Mouse (Mus musculus): ENCODE data around the gene Lgals2. TPM values are rescaled to one million over a fixed set of nuclear protein-coding genes. Genes with fewer than 3 reads are reported as not detected.

The Lgals2 gene
- polyA plus RNA-seq, 1 experiment from 2014 or later = 3.4 TPM

- Histone ChIP-seq H3K9ac (replicated peaks) (no peak overlapping the region), H3K4me3 (ENCODE audit: low read depth, low read length) (no peak overlapping the region), H3K36me3 (replicated peaks; ENCODE audit: insufficient read depth, low read length) (no peaks in the 10 kb centered on the region), H3K4me2 (ENCODE audit: low read depth, low read length) (no peak overlapping the region), H3K4me1 (ENCODE audit: insufficient read depth) (peaks cover 18% of the 10 kb centered on the region), H3K27me3 (ENCODE audit: insufficient read depth, low read length) (peaks cover 18% of the 10 kb centered on the region), H3K9me3 (ENCODE audit: low read length) (no peaks in the 10 kb centered on the region), H3K27ac (ENCODE audit: low read depth) (0 out of 2 replicates have a peak overlapping the region, but pooled peaks have one; percentile 60)
- DNase-seq (peak; percentile 79), ATAC-seq (peak; percentile 73)
- TF ChIP-seq EP300 (IDR thresholded peaks at IDR 0.05; ENCODE audit: low read depth) = peak; percentile 81
- TF ChIP-seq CTCF (IDR thresholded peaks at IDR 0.05; ENCODE audit: low read depth) = no peak
- 38% methylated on average over 3 of the region's 3 CpGs for WGBS (ENCODE audit: insufficient replicate concordance)
Observed at GRCm38 (mm10) chr15:78840241-78840640, 15.1 kb downstream of the Lgals2 start.

DNA sequence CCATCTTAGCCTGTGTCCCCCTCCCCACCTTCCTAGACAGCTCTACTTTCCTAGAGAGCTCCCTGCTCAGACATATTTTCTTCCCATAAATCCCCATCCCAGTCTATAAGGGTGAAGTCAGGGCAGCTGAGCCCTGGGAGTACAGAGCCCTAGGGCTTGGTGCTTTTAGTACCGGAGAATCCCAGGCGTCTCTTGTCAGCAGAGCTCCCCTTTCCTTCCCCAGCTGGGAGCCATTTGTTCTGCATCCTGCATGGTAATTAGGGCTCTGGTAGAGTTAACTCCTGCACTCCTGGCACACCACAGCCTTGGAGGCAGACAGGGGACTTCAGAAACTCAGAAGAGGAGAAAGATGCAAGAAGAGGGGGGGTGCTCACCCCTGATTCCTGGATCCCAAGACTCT is 15.6 kb downstream of the Lgals2 start:
- peaks cover 19% of the 10 kb centered on the region for H3K4me1 ChIP-seq (ENCODE audit: insufficient read depth)
- 45% methylated on average over 2 of the region's 2 CpGs for WGBS (ENCODE audit: insufficient replicate concordance)
- no peak overlapping the region for H3K27ac ChIP-seq (ENCODE audit: low read depth)
- H3K4me3 ChIP-seq (ENCODE audit: low read depth, low read length) = no peak overlapping the region
- no peak for DNase-seq
- no peaks in the 10 kb centered on the region for H3K9me3 ChIP-seq (ENCODE audit: low read length)
- ATAC-seq = no peak
- H3K36me3 ChIP-seq (replicated peaks; ENCODE audit: insufficient read depth, low read length) = no peaks in the 10 kb centered on the region
- peaks cover 16% of the 10 kb centered on the region for H3K27me3 ChIP-seq (ENCODE audit: insufficient read depth, low read length)
- H3K9ac ChIP-seq (replicated peaks) = no peak overlapping the region
- TF ChIP-seq EP300 (IDR thresholded peaks at IDR 0.05; ENCODE audit: low read depth) = no peak
- TF ChIP-seq CTCF (IDR thresholded peaks at IDR 0.05; ENCODE audit: low read depth) = no peak
- no peak overlapping the region for H3K4me2 ChIP-seq (ENCODE audit: low read depth, low read length)

GRCm38 (mm10) chr15:78836086-78836621 is 19.2 kb downstream of the Lgals2 start:
- H3K9me3 ChIP-seq (ENCODE audit: low read length) = no peaks in the 10 kb centered on the region
- TF ChIP-seq CTCF (IDR thresholded peaks at IDR 0.05; ENCODE audit: low read depth) (no peak), EP300 (IDR thresholded peaks at IDR 0.05; ENCODE audit: low read depth) (no peak)
- peak overlapping the region; percentile 75 for H3K27ac ChIP-seq (ENCODE audit: low read depth)
- H3K27me3 ChIP-seq (ENCODE audit: insufficient read depth, low read length) = no peaks in the 10 kb centered on the region
- ATAC-seq (no peak), DNase-seq (no peak)
- no peak overlapping the region for H3K4me3 ChIP-seq (ENCODE audit: low read depth, low read length)
- no peaks in the 10 kb centered on the region for H3K36me3 ChIP-seq (replicated peaks; ENCODE audit: insufficient read depth, low read length)
- 74% methylated on average over 8 of the region's 8 CpGs for WGBS (ENCODE audit: insufficient replicate concordance)
- no peak overlapping the region for H3K9ac ChIP-seq (replicated peaks)
- peaks cover 32% of the 10 kb centered on the region for H3K4me1 ChIP-seq (ENCODE audit: insufficient read depth)
- no peak overlapping the region for H3K4me2 ChIP-seq (ENCODE audit: low read depth, low read length)

DNA sequence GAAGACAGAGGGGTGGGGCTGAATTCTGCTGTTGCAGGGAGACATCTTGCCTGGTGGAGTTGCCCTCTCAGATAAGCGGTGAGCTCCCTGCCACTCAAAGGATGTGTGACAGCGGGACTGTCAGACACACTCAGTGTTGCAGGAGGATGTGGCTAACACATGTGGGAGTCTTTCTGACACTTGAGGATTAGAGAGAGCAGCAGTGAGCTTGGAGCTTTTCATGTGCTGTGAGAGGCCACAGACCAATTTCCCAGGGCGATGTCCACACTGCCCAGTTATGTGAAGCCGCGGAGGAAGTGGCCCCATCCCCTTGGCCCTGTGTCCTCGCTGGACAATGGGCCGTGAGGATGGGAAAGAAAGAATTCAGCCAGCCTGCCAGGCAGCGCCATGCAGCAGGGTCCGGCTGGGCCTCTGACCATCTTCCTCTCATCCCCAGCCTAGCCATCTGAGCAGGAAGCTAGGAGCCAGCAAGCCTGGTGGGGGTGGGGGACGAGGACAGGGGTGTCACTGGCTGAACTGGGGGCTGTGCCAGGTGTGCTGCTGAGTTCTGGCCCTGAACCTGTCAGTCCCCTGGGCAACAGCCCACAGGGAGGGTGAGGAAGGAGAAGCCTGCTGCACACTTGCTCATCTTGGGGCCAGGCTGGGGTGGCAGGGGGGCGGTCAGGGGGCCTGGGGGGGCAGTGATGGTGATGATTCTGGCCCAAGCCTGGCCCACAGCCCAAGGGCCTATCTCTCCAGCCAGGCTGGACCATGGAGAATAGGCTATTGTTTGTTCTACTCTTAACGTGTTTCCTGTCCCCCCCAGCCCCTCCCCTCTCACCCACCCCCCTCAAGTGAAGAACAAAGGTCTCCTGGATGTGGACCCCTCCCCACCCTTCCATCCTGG is 19.9 kb downstream of the Lgals2 start:
- DNase-seq = no peak
- Histone ChIP-seq H3K36me3 (replicated peaks; ENCODE audit: insufficient read depth, low read length) (no peaks in the 10 kb centered on the region), H3K4me2 (ENCODE audit: low read depth, low read length) (no peak overlapping the region), H3K4me3 (ENCODE audit: low read depth, low read length) (no peak overlapping the region), H3K27ac (ENCODE audit: low read depth) (peak overlapping the region; percentile 75), H3K27me3 (ENCODE audit: insufficient read depth, low read length) (no peaks in the 10 kb centered on the region), H3K9ac (replicated peaks) (no peak overlapping the region), H3K9me3 (ENCODE audit: low read length) (no peaks in the 10 kb centered on the region), H3K4me1 (ENCODE audit: insufficient read depth) (peaks cover 30% of the 10 kb centered on the region)
- 19% methylated on average over 12 of the region's 12 CpGs for WGBS (ENCODE audit: insufficient replicate concordance)
- TF ChIP-seq EP300 (IDR thresholded peaks at IDR 0.05; ENCODE audit: low read depth) (no peak), CTCF (IDR thresholded peaks at IDR 0.05; ENCODE audit: low read depth) (no peak)
- no peak for ATAC-seq

DNA sequence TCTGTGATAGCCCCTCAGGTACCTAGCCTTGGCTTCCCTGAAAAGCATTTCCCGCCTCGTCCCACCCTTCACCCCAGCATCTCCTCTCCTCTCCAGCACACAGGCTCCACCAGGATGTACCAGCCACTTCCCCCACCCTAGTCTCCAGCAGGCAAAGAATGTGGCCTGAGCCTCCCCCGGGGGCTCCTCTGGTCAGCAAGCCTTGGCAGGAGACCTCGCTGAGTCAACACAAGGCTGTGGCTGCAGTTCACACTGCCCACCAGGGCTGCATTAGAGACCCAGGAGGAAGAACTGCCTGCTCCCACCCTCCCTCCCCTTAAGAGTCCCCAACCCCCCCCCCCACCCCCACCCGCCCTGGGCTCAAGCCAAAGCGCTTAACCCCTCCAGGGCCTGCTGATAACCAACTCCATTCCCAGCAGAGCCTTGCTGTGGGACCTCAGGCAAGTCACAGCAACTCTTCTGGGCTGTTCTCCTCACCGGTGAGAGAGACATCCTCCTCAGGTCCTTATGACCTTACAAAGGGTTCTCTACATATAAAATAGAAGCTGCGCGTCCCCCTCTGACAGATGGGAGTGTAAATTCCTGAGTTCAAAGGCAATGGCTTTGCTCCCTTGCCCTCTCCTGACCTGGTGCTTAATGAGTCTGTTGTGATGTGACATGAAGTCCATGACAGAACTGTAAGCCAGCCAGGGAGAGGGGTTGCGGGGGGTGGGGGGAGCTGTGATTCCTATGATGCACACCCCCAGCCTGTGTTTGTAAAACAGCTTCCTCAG is 20.9 kb downstream of the Lgals2 start:
- DNase-seq (no peak), ATAC-seq (no peak)
- WGBS (ENCODE audit: insufficient replicate concordance) = 51% methylated on average over 10 of the region's 10 CpGs
- Histone ChIP-seq H3K4me3 (ENCODE audit: low read depth, low read length) (no peak overlapping the region), H3K4me1 (ENCODE audit: insufficient read depth) (peaks cover 25% of the 10 kb centered on the region), H3K36me3 (replicated peaks; ENCODE audit: insufficient read depth, low read length) (no peaks in the 10 kb centered on the region), H3K9me3 (ENCODE audit: low read length) (no peaks in the 10 kb centered on the region), H3K27ac (ENCODE audit: low read depth) (peak overlapping the region; percentile 75), H3K9ac (replicated peaks) (no peak overlapping the region), H3K27me3 (ENCODE audit: insufficient read depth, low read length) (no peaks in the 10 kb centered on the region), H3K4me2 (ENCODE audit: low read depth, low read length) (no peak overlapping the region)
- TF ChIP-seq CTCF (IDR thresholded peaks at IDR 0.05; ENCODE audit: low read depth) (0 out of 2 replicates have a peak, but pooled peaks have one; percentile 1), EP300 (IDR thresholded peaks at IDR 0.05; ENCODE audit: low read depth) (no peak)

DNA sequence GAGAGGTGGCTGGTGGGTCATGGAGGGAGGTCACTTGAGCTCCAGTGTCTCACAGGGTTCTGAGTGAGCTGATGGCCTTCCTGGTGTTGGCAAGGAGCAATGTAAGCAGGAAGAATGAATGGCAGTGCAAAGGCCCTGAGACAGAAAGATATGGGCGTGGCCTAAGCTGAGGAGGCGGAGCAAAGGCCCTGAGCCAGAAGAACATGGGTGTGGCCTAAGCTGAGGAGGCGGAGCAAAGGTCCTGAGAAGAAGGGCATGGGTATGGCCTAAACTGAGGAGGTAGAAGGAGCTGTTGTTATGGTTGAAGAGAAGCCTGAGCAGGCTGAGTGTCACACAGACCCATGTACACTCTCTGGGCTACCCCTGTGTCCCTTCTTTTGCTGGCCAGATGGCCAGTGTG is 21.7 kb downstream of the Lgals2 start:
- ATAC-seq (no peak), DNase-seq (peak; percentile 39)
- no peak overlapping the region for H3K9ac ChIP-seq (replicated peaks)
- no peaks in the 10 kb centered on the region for H3K36me3 ChIP-seq (replicated peaks; ENCODE audit: insufficient read depth, low read length)
- H3K27me3 ChIP-seq (ENCODE audit: insufficient read depth, low read length) = no peaks in the 10 kb centered on the region
- H3K9me3 ChIP-seq (ENCODE audit: low read length) = no peaks in the 10 kb centered on the region
- peak overlapping the region; percentile 51; the same call in 1 of the 2 replicates for H3K27ac ChIP-seq (ENCODE audit: low read depth)
- H3K4me3 ChIP-seq (ENCODE audit: low read depth, low read length) = no peak overlapping the region
- no peak overlapping the region for H3K4me2 ChIP-seq (ENCODE audit: low read depth, low read length)
- TF ChIP-seq CTCF (IDR thresholded peaks at IDR 0.05; ENCODE audit: low read depth) (no peak), EP300 (IDR thresholded peaks at IDR 0.05; ENCODE audit: low read depth) (no peak)
- WGBS (ENCODE audit: insufficient replicate concordance) = 64% methylated on average over 3 of the region's 3 CpGs
- peaks cover 25% of the 10 kb centered on the region for H3K4me1 ChIP-seq (ENCODE audit: insufficient read depth)
